Mouse (Mus musculus) ES-E14 (cell line): Measurements from ENCODE around the gene Birc7. TPM values are rescaled to one million over a fixed set of nuclear protein-coding genes. Genes with fewer than 3 reads are reported as not detected.

ENCODE experiments used
- DNase-seq: peaks from one replicate; pipeline ENCODE4 v3.0.0-alpha.2; 2013; ENCODE audit warnings: low read depth, low spot score
- H3K27ac ChIP-seq: 2 replicates; pipeline ENCODE4 v1.5.1; 2012; ENCODE audit warnings: low read depth, mild to moderate bottlenecking, low read length, moderate library complexity, mixed read lengths; ENCODE audit not compliant: poor library complexity, insufficient read depth, severe bottlenecking
- H3K36me3 ChIP-seq: 2 replicates; pipeline ENCODE4 v1.6.1; 2012; ENCODE audit warnings: mild to moderate bottlenecking, low read length, moderate library complexity, mixed read lengths; ENCODE audit not compliant: control insufficient read depth, poor library complexity, insufficient read depth, severe bottlenecking
- H3K4me1 ChIP-seq, 2 experiments: fragments of 150-350 bp in 1 of 2; sonication (generic) in 1 of 2; 2 replicates each; pipeline ENCODE4 v1.6.1; 2012; ENCODE audit warnings: low read length in 2 of 2, mild to moderate bottlenecking in 1 of 2, mixed read lengths in 1 of 2; ENCODE audit not compliant: control insufficient read depth in 2 of 2, insufficient read depth in 2 of 2, poor library complexity in 1 of 2
- H3K4me3 ChIP-seq, 2 experiments: fragments of 150-350 bp in 1 of 2; sonication (generic) in 1 of 2; 2 replicates each; pipeline ENCODE4 v1.5.1; 2012; ENCODE audit warnings: low read length in 2 of 2, low read depth in 1 of 2, mild to moderate bottlenecking in 1 of 2, mixed read lengths in 1 of 2; ENCODE audit not compliant: insufficient read depth in 1 of 2, poor library complexity in 1 of 2, severe bottlenecking in 1 of 2
- H3K9ac ChIP-seq: 2 replicates; pipeline ENCODE4 v1.6.1; 2012; ENCODE audit warnings: low read depth, mild to moderate bottlenecking, low read length, mixed read lengths; ENCODE audit not compliant: poor library complexity, insufficient read depth, severe bottlenecking
- H3K9me3 ChIP-seq: fragments of 150-350 bp; sonication (generic); 2 replicates; pipeline ENCODE4 v1.6.1; 2012; ENCODE audit warnings: low read depth, mild to moderate bottlenecking, low read length; ENCODE audit not compliant: control insufficient read depth, insufficient read depth
- CHD2 ChIP-seq: IDR thresholded peaks from 2 replicates; pipeline ENCODE4 v1.6.1; 2014; ENCODE audit warnings: mild to moderate bottlenecking, low read depth, low read length, inconsistent platforms
- HCFC1 ChIP-seq: IDR thresholded peaks from 2 replicates; pipeline ENCODE4 v1.6.1; 2012; ENCODE audit warnings: low read length, inconsistent platforms, borderline replicate concordance; ENCODE audit not compliant: insufficient read depth
- MAFK ChIP-seq: IDR thresholded peaks from 2 replicates; pipeline ENCODE4 v1.6.1; 2014; ENCODE audit warnings: mild to moderate bottlenecking, low read depth, low read length, inconsistent platforms; ENCODE audit not compliant: insufficient read depth
- ZC3H11A ChIP-seq: IDR thresholded peaks from 2 replicates; pipeline ENCODE4 v1.6.1; 2012; ENCODE audit warnings: low read depth, mild to moderate bottlenecking, inconsistent platforms, low read length, borderline replicate concordance
- ZNF384 ChIP-seq: IDR thresholded peaks from 2 replicates; pipeline ENCODE4 v1.6.1; 2012; ENCODE audit warnings: low read depth, low read length, inconsistent platforms
- in situ Hi-C, 2 experiments: fragments of 600-800 bp; cut with MboI; formaldehyde crosslinking; loops; one replicate each; pipeline ENCODE4 v1.15.1; 2025; ENCODE audit warnings: low sequenced_read_pairs in 2 of 2, inconsistent platforms in 1 of 2; ENCODE audit not compliant: unreplicated experiment in 2 of 2
- total RNA-seq: library from RNA; depleted of rRNA; stranded (reverse); fragments of 300-350 nt; gene quantifications from 2 replicates; pipeline ENCODE4 v1.2.3, GENCODE M21; 2012

The Birc7 gene
- total RNA-seq, 1 experiment, result 2.1 TPM

DNA sequence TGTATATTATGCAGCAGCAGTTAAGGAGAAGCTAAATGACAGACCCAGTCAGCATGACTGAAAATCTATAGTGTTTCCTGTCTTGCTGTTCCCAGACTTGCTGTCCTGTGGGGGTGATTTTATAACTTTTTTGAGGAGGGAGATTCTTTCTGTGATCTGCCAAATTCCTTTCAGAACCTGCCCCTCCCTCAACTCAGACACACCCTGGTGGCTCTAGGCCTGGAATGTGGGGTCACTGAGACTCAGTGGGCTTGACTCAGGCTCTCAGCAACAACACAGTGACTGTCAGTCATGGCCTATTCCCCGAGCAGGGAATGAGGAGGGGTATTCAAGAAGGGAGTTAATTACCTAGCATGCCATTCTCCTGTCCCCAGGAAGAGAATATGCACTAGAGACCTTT is 21.1 kb downstream of the Birc7 start:
- H3K27ac ChIP-seq, result no peak overlapping the region
- no peak overlapping the region for H3K9ac ChIP-seq
- TF ChIP-seq CHD2 (no peak), ZC3H11A (no peak), ZNF384 (no peak), HCFC1 (no peak)
- in situ Hi-C loops, result no loop called here
- H3K4me3 ChIP-seq, result no peak overlapping the region
- H3K4me1 ChIP-seq, result peaks cover 4 to 34% of the 10 kb centered on the region in 2 experiments; a peak in 3 of 4 replicates
- no peaks in the 10 kb centered on the region for H3K9me3 ChIP-seq
- DNase-seq, result no peak
- no peaks in the 10 kb centered on the region for H3K36me3 ChIP-seq

- Histone ChIP-seq H3K9ac (0 out of 2 replicates have a peak overlapping the region, but pooled peaks have one; percentile 9), H3K9me3 (no peaks in the 10 kb centered on the region), H3K4me1 (peaks cover 4 to 37% of the 10 kb centered on the region in 2 experiments; a peak in 3 of 4 replicates), H3K4me3 (no peak overlapping the region), H3K27ac (peak overlapping the region; percentile 78; the same call in 1 of the 2 replicates), H3K36me3 (no peaks in the 10 kb centered on the region)
- peak; percentile 50 for DNase-seq
- in situ Hi-C loops, result no loop called here
- no peak for TF ChIP-seq MAFK
- TF ChIP-seq CHD2, result no peak
- TF ChIP-seq HCFC1, result no peak
- TF ChIP-seq ZNF384, result peak; percentile 95
- no peak for TF ChIP-seq ZC3H11A
Measured at GRCm38 (mm10) chr2:180952731-180953171, 23.9 kb downstream of the Birc7 start.

DNA sequence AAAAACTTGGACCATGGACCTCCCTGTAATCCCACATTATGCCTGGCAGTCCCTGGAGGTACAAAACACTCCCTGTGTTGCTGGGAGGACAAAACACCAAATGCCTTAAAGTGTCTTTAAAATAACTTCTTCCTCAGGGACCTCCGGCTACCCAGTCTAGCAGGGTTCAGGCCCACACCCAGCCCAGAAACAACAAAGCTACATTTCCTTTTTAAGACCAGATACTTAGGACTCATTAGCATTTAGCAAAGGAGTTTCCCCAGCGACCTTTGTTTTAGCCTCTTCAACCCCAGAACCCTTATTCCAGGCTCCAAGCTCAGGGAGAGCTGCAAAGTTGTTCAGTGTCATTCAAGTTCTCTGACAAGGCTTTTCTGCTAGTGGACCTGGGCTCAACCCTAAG is 24.8 kb downstream of the Birc7 start:
- TF ChIP-seq HCFC1, result no peak
- TF ChIP-seq CHD2, result no peak
- TF ChIP-seq MAFK, result no peak
- TF ChIP-seq ZNF384, result no peak
- no peak for TF ChIP-seq ZC3H11A
- Histone ChIP-seq H3K4me3 (peak overlapping the region; percentile 74 to 79), H3K27ac (peak overlapping the region; percentile 85), H3K4me1 (peaks cover 4 to 37% of the 10 kb centered on the region in 2 experiments; a peak in 3 of 4 replicates), H3K36me3 (no peaks in the 10 kb centered on the region), H3K9ac (no peak overlapping the region), H3K9me3 (no peaks in the 10 kb centered on the region)
- in situ Hi-C loops, result no loop called here
- peak; percentile 50 for DNase-seq

DNA sequence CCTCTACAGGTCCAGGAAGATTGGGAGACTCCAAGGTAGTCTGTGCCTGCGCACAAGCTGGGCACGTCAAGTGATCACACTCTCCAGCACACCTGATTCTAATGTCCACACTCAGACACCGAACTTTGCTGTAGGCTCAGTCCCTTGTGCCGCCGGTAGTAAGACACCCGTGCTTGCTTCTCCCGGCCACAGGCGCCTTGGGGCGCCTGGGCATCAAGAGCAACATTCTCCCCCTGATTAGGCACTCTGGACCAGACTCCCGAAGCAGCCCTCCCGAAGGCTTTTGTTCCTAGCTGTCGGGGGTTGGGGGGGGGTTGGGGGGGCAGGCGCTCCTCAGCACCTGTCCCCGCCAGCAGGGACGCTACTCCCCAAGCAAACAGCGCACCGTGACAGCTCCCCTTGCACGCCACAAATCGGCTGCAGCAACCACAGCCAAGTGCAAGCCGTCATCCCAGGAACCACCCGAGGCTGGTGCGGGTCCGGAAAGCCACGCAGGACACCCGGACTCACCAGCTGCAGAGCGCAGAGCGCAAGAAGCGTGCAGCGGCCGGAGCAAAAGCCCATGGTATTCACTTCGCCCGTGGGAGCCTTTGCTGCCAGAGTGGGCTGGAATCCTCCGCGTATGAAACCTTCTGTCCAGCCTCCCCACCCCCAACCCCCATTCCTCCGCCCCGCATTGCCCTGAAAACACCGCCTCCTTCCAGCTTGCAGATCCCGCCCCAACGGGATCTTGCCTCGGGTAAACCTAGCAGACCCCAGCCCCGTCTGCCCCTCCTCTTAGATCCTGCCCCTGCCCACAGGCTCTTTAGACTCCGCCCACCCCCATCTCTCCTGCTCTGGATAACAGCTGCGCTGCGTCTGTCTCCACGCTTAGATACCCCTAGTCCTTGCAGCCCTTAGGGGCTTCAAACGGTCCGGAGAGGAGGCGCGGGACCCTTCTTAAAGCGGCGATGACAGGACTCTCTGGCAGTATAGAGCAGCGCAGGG is 25.5 kb downstream of the Birc7 start, which contains the start of gene Nkain4:
Gene Nkain4 (minus strand): TSS at position 639 of the 987 bp plus-strand sequence.
- TF ChIP-seq MAFK (no peak), ZNF384 (no peak), HCFC1 (no peak), ZC3H11A (no peak), CHD2 (0 out of 2 replicates have a peak, but pooled peaks have one; percentile 19)
- Histone ChIP-seq H3K9me3 (no peaks in the 10 kb centered on the region), H3K9ac (peak within 1 kb of the TSS; percentile 41; the same call in 1 of the 2 replicates), H3K4me3 (peak within 1 kb of the TSS; percentile 74 to 79), H3K36me3 (no peaks in the 10 kb centered on the region), H3K27ac (peak within 1 kb of the TSS; percentile 85; the same call in 1 of the 2 replicates), H3K4me1 (peaks cover 4 to 35% of the 10 kb centered on the region in 2 experiments; a peak in 3 of 4 replicates)
- peak; percentile 87 for DNase-seq
- in situ Hi-C loops, result no loop called here
